Mouse (Mus musculus): ENCODE results near the gene Jmjd1c.

GRCm38 (mm10) chr10:67230439-67230838 lies 134.5 kb downstream of the Jmjd1c start:
- TF ChIP-seq CTCF (IDR thresholded peaks at IDR 0.05; ENCODE audit: borderline replicate concordance, control insufficient read depth, extremely low read depth, insufficient read depth, low read length, poor library complexity) (no peak), POLR2A (IDR thresholded peaks at IDR 0.05; ENCODE audit: control insufficient read depth, extremely low read depth, insufficient read depth, low read length, poor library complexity) (no peak)

Measured in thymus, adult 2 months (tissue).